Mouse (Mus musculus) embryo, embryonic 9.5 days (tissue): ENCODE data around the gene Afdn.
"Not testable (repeated sequence)": the region's sequence is repeated elsewhere in the genome, so short reads cannot be mapped to it uniquely, and the experiment has no call there.

ENCODE experiments used
- DNase-seq: peaks from one replicate; pipeline ENCODE4 v3.0.0-alpha.2; 2017; ENCODE audit errors: extremely low spot score

Gene Afdn

DNA sequence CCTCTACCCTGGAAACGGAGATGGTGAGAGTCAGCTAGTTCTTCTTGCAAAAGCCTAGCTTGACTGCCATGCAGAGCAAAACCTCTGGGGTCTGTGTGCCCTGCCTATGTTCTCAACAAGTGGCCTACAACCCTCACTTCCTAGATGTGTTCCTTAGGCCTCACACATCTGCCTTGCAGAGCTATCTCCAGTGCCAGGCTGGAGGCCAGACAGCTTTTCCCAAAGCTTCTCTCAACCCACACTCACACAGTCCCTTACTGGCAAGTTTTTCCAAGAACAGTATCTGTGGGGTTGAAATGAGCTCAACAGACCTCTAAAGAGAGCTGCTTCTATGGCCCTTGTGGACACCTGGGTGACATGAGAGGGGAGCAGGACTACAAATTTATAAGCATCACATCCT is 191.2 kb downstream of the Afdn start:
- not testable (repeated sequence) for DNase-seq
